Mouse (Mus musculus) CD4-positive, CD25-positive, alpha-beta regulatory T cell, adult 4 months (primary cell): ENCODE measurements at regions not wholly inside any gene's neighbourhood (a gene's known extent, or its start where the extent isn't known, plus 50 kb on each side); places are given as distances from the start of the nearest gene placed in this dataset.

ENCODE experiments used
- ATAC-seq: one replicate; pipeline ENCODE4 v1.8.0; 2017

- ATAC-seq = no peak
Measured at GRCm38 (mm10) chr4:106048053-106048452, 258.4 kb downstream of the Gm12728 start.

- ATAC-seq = no peak
Measured at GRCm38 (mm10) chr4:106048797-106049196, 259.1 kb downstream of the Gm12728 start.

GRCm38 (mm10) chr4:106049880-106050279, 260.2 kb downstream of the Gm12728 start:
- no peak for ATAC-seq

GRCm38 (mm10) chr4:106050297-106050696, 260.6 kb downstream of the Gm12728 start:
- no peak for ATAC-seq

GRCm38 (mm10) chr4:106053496-106053895, 262.5 kb upstream of the Usp24 start:
- no peak for ATAC-seq

- ATAC-seq = no peak
Measured at GRCm38 (mm10) chr4:106054324-106054723, 261.7 kb upstream of the Usp24 start.

GRCm38 (mm10) chr4:106062651-106063050, 253.4 kb upstream of the Usp24 start:
- ATAC-seq = no peak

GRCm38 (mm10) chr4:106063851-106064382, 252.1 kb upstream of the Usp24 start:
- ATAC-seq = no peak

- ATAC-seq = no peak
Measured at GRCm38 (mm10) chr4:106067023-106067422, 249.0 kb upstream of the Usp24 start.

GRCm38 (mm10) chr4:106083546-106083945, 232.5 kb upstream of the Usp24 start:
- ATAC-seq = no peak

GRCm38 (mm10) chr4:106091927-106092675, 223.9 kb upstream of the Usp24 start:
- ATAC-seq = no peak

GRCm38 (mm10) chr4:106092676-106093070, 223.3 kb upstream of the Usp24 start:
- ATAC-seq = no peak

GRCm38 (mm10) chr4:106093252-106093651, 222.8 kb upstream of the Usp24 start:
- no peak for ATAC-seq

- no peak for ATAC-seq
Measured at GRCm38 (mm10) chr4:106094882-106095556, 221.0 kb upstream of the Usp24 start.

GRCm38 (mm10) chr4:106096130-106096529, 219.9 kb upstream of the Usp24 start:
- ATAC-seq = no peak

- ATAC-seq = no peak
Measured at GRCm38 (mm10) chr4:106097846-106098245, 218.2 kb upstream of the Usp24 start.

GRCm38 (mm10) chr4:106100211-106101025, 215.6 kb upstream of the Usp24 start:
- ATAC-seq = no peak

GRCm38 (mm10) chr4:106101904-106102303, 214.1 kb upstream of the Usp24 start:
- ATAC-seq = no peak

GRCm38 (mm10) chr4:106102451-106102977, 213.5 kb upstream of the Usp24 start:
- ATAC-seq = no peak

GRCm38 (mm10) chr4:106103750-106104635, 212.0 kb upstream of the Usp24 start:
- no peak for ATAC-seq

GRCm38 (mm10) chr4:106112981-106113380, 203.0 kb upstream of the Usp24 start:
- ATAC-seq = no peak

- ATAC-seq = no peak
Measured at GRCm38 (mm10) chr4:106113747-106114146, 202.3 kb upstream of the Usp24 start.
